Mouse (Mus musculus): ENCODE results near the gene Mpp3.

The Mpp3 gene

GRCm38 (mm10) chr11:102039487-102040137 is 11.4 kb upstream of the Mpp3 start:
- no peak for DNase-seq (ENCODE audit: low read depth, low spot score)

DNA sequence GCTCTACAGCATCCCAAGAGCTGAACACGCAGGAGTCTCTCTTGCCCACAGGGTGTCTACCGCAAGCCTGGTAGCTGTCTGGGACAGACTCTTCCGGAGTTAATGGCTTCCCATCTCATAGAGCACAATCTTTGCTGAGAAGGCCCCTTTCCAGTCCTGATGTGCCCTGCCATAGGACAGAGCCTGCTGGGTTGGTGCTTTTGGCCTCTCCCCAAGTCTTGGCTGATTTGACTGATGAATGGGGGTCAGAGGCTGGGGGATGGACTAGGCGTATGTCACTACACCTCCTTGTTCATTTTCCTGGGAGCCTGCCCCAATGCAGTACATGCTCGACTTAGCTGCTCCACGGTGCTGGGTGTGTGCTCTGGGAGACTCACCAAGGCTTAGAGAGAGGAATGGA is 9.5 kb upstream of the Mpp3 start:
- no peak for DNase-seq (ENCODE audit: low read depth, low spot score)

GRCm38 (mm10) chr11:102036336-102036735 is 8.1 kb upstream of the Mpp3 start:
- no peak for DNase-seq (ENCODE audit: low read depth, low spot score)

- DNase-seq (ENCODE audit: low read depth, low spot score): no peak
Measured at GRCm38 (mm10) chr11:102035456-102035960, 7.2 kb upstream of the Mpp3 start.

DNA sequence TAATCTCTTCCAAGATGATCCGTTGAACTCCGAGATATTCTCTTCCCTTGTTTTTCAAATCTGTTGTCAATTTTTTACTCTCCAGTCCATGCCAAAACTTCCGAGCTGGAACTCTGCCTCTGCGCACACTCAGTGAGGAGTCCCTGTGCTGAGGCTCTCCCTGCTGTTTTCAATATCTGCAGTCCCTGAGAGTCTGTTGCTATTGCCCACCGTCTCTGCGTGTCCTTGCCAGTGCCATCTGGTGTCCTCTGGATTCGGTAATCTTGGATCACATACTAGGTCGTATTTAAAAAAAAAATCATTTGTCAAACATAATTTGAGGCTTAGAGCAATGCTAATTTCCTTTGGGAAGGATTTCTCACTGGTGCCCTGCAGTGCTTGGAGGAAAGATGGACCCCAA is 6.6 kb upstream of the Mpp3 start:
- DNase-seq (ENCODE audit: low read depth, low spot score): no peak

GRCm38 (mm10) chr11:102033055-102033591 is 4.9 kb upstream of the Mpp3 start:
- no peak for DNase-seq (ENCODE audit: low read depth, low spot score)

- DNase-seq (ENCODE audit: low read depth, low spot score): no peak
Measured at GRCm38 (mm10) chr11:102031149-102031548, 2.9 kb upstream of the Mpp3 start.

DNA sequence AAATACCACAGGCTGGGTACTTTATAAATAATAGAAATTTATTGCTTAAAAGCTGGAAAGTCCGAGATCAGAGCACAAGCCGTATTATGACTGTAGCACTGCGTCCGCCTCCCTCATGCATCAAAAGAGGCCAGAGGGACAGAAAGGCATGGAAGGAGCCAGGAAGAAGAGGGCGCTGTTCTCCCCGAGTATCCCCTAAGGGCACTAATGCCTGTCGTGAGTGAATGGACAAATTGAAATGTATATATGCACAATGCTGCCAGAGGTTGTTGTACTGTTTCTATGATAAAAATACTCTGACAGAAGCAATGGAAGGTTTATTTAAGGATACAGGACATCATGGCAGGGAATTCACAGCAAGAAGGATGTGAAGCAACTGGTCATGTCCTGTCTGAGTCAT is 1.7 kb upstream of the Mpp3 start:
- no peak for DNase-seq (ENCODE audit: low read depth, low spot score)

DNA sequence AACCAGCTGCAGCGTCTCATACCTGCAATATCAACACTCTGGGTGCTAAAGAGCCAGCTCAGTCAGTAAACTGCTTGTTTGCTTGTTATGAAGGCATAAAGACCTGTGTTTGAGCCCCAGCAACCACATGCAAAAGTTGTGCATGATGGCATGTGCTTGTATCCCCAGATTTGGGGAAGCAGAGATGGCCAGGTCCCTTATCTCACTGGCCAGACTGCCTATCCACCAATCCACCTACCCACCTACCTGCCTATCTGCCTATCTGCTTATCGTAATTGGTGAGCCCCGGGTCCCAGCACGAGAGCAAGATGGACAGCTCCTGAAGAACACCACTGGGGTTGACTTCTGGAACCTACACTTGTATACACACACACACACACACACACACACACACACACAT is 1.0 kb upstream of the Mpp3 start:
- DNase-seq (ENCODE audit: low read depth, low spot score): no peak

GRCm38 (mm10) chr11:102027361-102028017 is 772 bp downstream of the Mpp3 start:
- no peak for DNase-seq (ENCODE audit: low read depth, low spot score)

- peak; percentile 79 for DNase-seq (ENCODE audit: low read depth, low spot score)
Measured at GRCm38 (mm10) chr11:102026694-102027360, 1.4 kb downstream of the Mpp3 start.

DNA sequence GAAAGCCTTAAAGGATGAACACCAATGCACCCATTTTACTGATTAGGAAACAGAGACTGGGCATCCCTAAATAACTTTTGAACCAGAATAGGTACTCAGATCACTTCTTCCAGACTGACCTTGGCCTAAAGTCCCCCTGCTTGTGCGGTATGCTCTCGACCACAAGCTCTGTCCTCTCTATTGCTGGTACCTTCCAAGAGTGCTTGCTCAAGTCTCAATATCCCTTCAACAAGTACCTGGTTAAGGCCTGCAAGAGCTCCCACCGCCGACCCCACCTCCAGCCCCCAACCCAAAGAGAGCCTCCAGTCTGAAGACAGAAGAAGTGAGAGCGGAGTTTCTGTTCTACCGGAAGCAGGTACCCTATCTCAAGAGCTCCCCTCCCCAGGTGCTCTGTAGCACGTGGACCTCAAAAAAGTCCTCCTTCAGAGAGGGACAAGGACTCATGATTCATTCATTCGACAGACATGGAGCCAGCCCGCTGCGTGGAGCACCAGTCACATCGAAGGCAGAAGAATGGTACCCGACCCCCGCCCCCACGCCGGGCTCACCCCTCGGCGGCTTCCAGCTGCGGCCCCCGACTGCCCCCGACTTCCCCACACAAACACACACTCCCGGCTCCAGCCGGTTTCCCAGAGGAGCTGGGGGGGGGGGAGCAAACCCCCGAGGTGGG is 2.1 kb downstream of the Mpp3 start:
- DNase-seq (ENCODE audit: low read depth, low spot score): peak; percentile 27

DNA sequence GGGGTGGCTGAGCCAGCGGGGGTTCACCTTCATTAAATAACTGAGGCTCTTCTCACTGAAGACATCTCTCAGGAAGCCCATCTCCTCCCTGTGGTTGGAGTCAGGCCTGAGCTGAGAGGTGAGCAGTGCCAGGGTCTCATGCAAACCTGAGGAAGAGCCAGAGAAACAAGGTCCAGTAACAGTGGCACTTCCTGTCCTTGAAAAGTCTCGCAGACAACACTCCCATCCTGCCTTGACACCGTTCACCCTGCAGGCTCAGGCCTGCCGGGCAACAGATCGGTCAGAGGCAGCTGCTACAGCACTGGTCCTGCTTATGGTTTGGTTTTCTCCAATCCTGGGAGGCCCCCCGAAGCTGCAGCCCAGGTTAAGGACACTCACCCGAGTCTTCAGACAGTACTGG is 2.9 kb downstream of the Mpp3 start:
- no peak for DNase-seq (ENCODE audit: low read depth, low spot score)

DNA sequence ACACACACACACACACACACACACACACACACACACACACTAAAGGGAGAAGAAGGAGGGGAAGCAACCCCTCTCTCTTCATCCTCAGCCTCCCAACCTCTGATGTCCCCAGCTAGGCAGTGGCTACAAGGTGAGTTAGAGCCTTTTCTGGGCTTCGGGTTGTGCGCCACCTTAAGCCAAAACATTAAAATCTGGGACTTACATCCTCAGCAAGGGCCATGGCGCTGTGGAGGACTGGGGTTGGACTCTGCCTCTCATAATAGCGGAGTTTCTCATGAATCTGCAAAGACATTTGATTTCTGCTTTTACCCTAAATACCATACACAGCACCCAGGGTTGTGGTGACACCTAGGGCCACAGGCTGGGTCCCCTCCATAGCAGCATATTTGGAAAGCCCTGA is 3.4 kb downstream of the Mpp3 start:
- no peak for DNase-seq (ENCODE audit: low read depth, low spot score)

DNA sequence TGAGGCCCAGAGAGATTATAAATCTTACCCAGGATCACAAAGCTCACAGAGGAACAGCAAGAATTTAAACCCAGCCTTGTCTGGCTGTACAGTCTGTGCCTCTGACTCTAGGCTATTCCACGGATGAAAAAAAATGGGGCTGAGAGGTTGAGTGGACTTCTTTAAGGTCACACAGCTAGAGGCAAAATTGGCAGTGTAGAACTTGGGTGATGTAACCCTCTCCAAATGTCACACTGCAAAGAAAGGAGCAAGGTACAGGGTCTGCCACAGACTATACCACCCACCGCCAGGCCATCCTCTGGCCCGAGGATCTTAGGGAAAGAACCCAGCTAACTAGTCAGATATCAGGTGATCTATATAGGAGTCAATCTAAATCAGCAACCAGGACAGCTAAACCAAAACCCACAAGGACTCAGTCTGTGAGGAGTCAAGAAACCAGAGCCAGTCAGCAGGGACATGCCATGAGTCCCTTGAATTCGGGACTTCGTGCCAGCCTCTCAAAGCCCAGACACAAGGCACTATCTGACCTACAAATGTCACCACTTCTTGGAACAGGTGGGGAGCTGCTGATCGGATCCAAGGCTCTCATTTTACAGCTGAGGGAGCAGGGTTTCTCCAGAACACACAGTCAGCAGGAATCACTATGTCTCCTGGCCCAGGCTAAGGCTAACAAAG is 4.0 kb downstream of the Mpp3 start:
- DNase-seq (ENCODE audit: low read depth, low spot score): no peak

- no peak for DNase-seq (ENCODE audit: low read depth, low spot score)
Measured at GRCm38 (mm10) chr11:102023406-102023805, 4.9 kb downstream of the Mpp3 start.

DNA sequence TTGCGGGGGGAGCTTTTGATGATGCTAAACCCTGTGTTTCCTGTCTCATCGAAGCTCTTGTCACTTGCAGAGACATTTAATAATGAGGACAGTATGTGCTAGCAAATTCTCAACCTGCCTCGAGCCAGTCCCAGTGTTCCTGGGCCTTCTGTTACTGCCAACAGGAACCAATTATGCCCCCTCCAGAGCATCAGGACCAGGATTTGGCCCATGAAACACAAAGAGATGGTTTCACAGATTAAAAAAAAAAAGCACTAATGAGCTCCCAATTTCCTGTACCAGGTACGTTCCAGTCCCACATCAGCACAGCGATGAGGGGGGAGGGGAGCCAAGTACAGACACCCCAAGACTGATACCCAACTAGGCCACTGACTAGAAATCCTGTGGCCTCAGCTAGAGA is 7.1 kb downstream of the Mpp3 start:
- DNase-seq (ENCODE audit: low read depth, low spot score): no peak

DNA sequence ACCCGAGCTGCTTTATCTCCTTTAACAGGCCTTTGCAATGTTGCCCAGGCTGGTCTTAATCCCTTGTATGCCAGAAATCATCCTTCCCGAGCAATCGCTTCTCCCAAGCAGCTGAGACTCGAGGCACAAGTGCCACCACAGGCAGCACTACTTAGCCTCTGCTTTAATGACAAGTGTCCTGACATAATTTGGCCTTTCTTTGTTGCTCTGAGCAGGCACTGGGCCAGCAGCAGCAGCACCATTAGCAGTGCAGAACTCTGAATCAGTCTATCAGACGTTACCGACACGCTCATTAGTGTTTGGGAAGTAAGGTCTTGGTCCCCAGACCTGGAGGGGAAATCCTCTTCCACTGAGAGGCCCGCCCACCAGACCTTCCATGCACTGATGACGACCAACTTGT is 8.5 kb downstream of the Mpp3 start:
- DNase-seq (ENCODE audit: low read depth, low spot score): no peak

DNA sequence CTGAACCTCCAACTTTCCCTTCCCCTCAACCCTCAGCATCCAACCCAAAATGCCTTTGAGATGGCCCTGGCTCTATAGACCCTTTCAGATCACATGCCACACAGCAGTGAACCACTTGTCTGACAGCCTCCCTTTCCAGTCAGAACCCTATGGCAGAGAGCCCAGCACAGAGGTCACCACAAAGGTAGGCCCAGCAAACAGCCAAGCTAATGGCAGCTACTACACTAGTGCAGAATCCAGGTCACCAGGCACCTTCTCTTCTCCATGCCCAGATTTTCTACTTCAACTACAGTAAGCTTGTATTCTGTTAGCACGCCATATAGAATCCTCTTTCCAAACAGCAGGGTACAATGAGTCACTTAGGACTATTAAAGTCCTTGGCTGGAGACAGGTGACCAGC is 12.1 kb downstream of the Mpp3 start:
- DNase-seq (ENCODE audit: low read depth, low spot score): no peak

DNA sequence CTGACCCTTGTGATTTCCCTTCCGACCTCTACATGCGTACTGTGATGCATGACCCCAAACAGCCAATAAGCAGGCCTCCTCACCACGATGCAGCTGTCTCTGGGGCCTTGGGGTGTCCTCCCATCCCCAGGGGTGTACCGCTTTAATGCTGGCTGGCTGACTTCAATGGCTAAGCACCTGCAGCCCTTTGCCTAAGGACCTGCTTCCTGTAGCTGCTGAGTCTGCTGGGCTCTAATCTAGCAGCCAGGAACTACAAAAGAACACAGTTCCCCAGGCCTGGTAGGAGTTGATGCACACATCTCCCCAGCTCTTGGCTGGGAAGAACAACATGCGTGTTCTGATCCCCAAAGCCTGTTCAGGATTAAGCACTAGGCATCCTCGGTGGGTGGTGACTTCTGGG is 12.8 kb downstream of the Mpp3 start:
- DNase-seq (ENCODE audit: low read depth, low spot score): no peak

- no peak for DNase-seq (ENCODE audit: low read depth, low spot score)
Measured at GRCm38 (mm10) chr11:102013201-102013600, 15.1 kb downstream of the Mpp3 start.

- no peak for DNase-seq (ENCODE audit: low read depth, low spot score)
Measured at GRCm38 (mm10) chr11:102011510-102011909, 16.8 kb downstream of the Mpp3 start.

Measured in embryo, embryonic 11.5 days (tissue).